In genomic region chr3:96727343-96727827, GRCm38 (mm10) we compare ENCODE assay signal across 8 mouse cellular contexts. TPM values are rescaled to one million over a fixed set of nuclear protein-coding genes. Genes with fewer than 3 reads are reported as not detected.
A peak's percentile ranks its signal among the peaks of the same experiment; 100 is the strongest.
DNase-seq lines count a peak whose midpoint lies in the region; ATAC-seq lines count a peak whose summit lies in the region.

TSS of gene Polr3c (minus strand) at chr3:96727628.
TSS of gene Rnf115 (plus strand) at chr3:96727664.

- H3K4me1 ChIP-seq in megakaryocyte, embryonic 14.5 days, result peaks cover 67% of the 10 kb centered on the region

- H3K4me3 ChIP-seq in megakaryocyte, embryonic 14.5 days (replicated peaks), result peak within 1 kb of the TSS; percentile 94

- DNase-seq in ZHBTc4 (ENCODE audit: low read depth, low spot score), result peak; percentile 97
- DNase-seq in gastrocnemius, adult 8-10 months (ENCODE audit: low spot score in 2 of 2), result peak; percentile 98
- DNase-seq in hindlimb bud, embryonic 11.5 days (ENCODE audit: extremely low spot score, low read depth, low spot score), result peak; percentile 60
- DNase-seq in left cerebral cortex, adult 8-10 months (ENCODE audit: low spot score in 2 of 2), result peak; percentile 80 to 95
- peak; percentile 96 for DNase-seq in right cerebral cortex, postnatal 10 days (ENCODE audit: low spot score in 2 of 2)
- DNase-seq in urinary bladder, postnatal 25 days (ENCODE audit: low spot score), result peak; percentile 91

- peaks cover 34% of the 10 kb centered on the region for H3K36me3 ChIP-seq in megakaryocyte, embryonic 14.5 days (replicated peaks; ENCODE audit: low read length)

- H3K9me3 ChIP-seq in megakaryocyte, embryonic 14.5 days, result no peaks in the 10 kb centered on the region

- H3K27me3 ChIP-seq in megakaryocyte, embryonic 14.5 days (replicated peaks), result no peaks in the 10 kb centered on the region

- ATAC-seq in common myeloid progenitor, adult 5-6 weeks (replicated peaks; ENCODE audit: low read depth, poor library complexity, severe bottlenecking), result peak; percentile 96

RNA-seq across cellular contexts. Expression of gene Polr3c, which starts in this region (rescaled TPM):
- 19.8 and 25.8 TPM in 2 replicates for total RNA-seq in common myeloid progenitor, adult 5-6 weeks (2017)
- 10 to 100 TPM; 24.4 to 27.5 (median 26.3) TPM for total RNA-seq in gastrocnemius, adult 8-10 months (2022)
- 10 to 100 TPM; 24.2 to 27.6 (median 26.6) TPM for total RNA-seq in left cerebral cortex, adult 8-10 months (2022)
- polyA plus RNA-seq in megakaryocyte, embryonic 14.5 days (2012; ENCODE audit: insufficient read depth, low replicate concordance), result 0.70 and 5.0 TPM in 2 replicates

RNA-seq across cellular contexts. Expression of gene Rnf115, which starts in this region (rescaled TPM):
- 56.2 and 69.8 TPM in 2 replicates for total RNA-seq in common myeloid progenitor, adult 5-6 weeks (2017)
- 10 to 100 TPM; 58.9 to 79.6 (median 70.5) TPM for total RNA-seq in gastrocnemius, adult 8-10 months (2022)
- total RNA-seq in left cerebral cortex, adult 8-10 months (2022), result 10 to 100 TPM; 62.4 to 66.4 (median 64.4) TPM
- 2.5 and 19.1 TPM in 2 replicates for polyA plus RNA-seq in megakaryocyte, embryonic 14.5 days (2012; ENCODE audit: insufficient read depth, low replicate concordance)

Comparison
In these comparisons a context has a peak if more than half of its experiments do, and no peak if none do; other contexts are left out.
1. Peak in every context shown above with its lines: DNase-seq, ATAC-seq and H3K4me3 ChIP-seq.